Mouse (Mus musculus) neutrophil, adult 5-6 weeks (primary cell): ENCODE data around the gene Xylt1. TPM values are rescaled to one million over a fixed set of nuclear protein-coding genes. Genes with fewer than 3 reads are reported as not detected.

Source experiments
- ATAC-seq: fragments of 151-379, 151-347 bp; 2 replicates; pipeline ENCODE4 v1.8.0; 2017; ENCODE audit warnings: mild to moderate bottlenecking, moderate TSS enrichment; ENCODE audit not compliant: insufficient number of reproducible peaks, poor library complexity, low FRiP score, severe bottlenecking; ENCODE audit errors: extremely low read depth
- total RNA-seq: library from RNA; stranded (forward); fragments of 200-1000 nt; gene quantifications from 2 replicates; pipeline ENCODE4 v1.2.3, GENCODE M21; 2017

The Xylt1 gene
- total RNA-seq, 1 experiment from 2014 or later: 138 TPM

- ATAC-seq: peak; percentile 74
Observed at GRCm38 (mm10) chr7:117470243-117470802, 89.5 kb downstream of the Xylt1 start.

DNA sequence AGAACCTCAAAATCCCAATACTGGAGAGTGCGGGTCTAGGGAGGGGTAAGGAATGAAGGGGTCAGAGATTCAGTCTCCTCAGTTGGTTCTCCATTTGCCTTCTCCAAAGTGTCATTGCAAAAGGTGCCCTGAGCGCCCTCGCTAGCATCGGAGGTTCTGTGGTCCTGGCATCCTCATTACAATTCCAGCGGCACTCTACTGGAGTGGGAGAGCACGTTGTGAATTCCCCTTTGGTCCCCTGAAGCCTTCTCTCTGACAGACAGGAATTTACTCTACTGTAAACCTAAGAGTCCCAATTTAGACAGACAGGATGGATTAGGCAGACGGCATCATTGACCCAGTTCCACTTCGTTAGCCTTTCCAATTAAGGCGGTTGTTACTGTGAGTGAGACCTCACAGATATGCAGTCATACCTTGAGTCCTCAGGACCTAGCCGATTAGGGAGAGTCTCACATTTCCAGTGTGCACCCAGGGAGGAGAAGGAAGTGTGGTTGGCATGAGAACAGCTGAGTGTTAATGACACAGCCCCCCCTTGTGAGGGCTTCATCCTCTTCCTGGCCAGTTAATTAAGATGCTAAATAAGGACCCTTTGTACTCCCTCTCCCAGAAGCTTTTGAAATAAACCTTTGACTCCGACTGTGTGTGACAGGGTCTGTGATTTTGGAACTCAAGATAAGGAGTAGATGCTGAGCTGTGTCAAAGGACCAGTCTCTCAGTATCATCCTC lies 91.4 kb downstream of the Xylt1 start:
- ATAC-seq: no peak

GRCm38 (mm10) chr7:117472781-117473743 lies 92.3 kb downstream of the Xylt1 start:
- ATAC-seq: no peak

DNA sequence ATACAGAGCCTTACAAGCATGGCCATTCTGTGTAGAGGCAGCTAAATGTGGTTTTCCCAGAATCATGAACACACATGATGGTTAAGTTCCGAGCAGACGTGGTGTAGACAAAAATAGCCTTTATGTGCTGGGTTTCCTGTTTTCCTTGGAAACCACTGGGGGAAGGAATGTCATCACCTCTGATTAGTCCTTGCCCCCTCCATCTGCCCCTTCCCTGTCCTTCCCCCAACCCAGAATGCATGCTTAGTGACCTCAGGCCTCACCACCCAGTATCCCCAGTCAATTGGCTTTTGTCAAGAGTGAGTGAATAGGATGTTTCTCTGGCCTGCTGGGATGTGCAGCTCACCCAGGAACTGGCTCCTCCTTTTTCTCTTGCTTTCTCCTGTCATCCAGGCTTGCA lies 93.5 kb downstream of the Xylt1 start:
- ATAC-seq: no peak

DNA sequence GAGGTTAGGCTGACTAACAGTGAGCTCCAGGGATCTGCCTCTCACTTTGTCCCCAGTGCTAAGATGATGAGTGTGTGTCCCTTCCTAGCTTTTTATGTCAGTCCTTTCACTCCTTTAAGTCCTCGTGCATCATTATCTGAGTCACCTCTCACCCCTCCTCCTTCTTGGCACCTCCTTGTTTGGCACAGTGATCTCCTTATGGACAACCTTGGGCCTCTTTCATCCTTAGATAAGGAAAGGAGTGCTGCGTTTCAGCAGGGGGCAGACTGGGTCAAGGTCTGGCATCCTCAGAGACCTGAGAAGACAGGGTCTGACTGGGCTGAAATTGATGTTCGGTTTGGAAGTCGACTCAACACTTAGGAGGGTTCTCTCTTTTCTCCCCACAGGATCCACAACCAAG lies 94.3 kb downstream of the Xylt1 start:
- ATAC-seq: no peak

DNA sequence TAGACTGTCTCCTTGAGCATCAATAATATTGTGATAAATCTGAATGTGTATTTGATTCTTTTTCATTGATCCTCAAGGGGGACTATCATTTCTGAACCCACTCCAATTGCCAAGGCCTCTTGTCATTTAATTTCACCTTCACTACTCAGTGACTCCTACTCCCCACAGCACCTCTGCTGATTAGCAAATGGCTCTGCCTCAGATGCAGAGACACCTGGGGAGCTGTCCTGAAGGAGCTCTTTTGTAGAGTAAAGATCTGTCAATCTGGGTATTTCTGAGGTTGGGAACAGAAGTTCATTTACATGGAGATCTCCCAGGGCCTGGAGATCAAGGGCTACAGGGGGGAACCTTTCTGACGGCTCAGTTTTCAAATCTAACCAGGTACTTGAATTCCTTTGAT lies 98.2 kb downstream of the Xylt1 start:
- ATAC-seq: no peak

- no peak for ATAC-seq
Observed at GRCm38 (mm10) chr7:117480831-117481230, 100.1 kb downstream of the Xylt1 start.

GRCm38 (mm10) chr7:117481404-117481803 lies 100.6 kb downstream of the Xylt1 start:
- ATAC-seq: peak; percentile 22; the same call in 1 of the 2 replicates

DNA sequence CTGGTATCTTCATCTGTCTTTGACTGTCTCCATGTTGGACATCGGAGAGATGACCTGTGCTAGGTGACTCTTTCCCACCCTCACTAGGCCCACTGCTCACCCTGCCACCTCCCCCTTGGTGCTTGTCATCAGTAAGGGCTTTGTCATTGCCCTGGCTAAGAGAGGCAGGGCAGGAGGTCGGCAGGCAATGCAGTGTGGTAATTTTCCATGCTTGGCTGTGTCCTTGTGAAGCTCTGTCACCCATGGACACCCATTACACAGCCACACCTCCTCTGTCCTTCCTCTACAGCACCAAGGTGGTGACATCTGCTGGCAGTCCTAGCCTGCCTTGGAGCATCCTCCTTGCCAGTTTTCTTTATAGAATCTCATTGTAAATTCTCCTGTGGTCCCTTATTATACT lies 101.9 kb downstream of the Xylt1 start:
- ATAC-seq: peak; percentile 59

GRCm38 (mm10) chr7:117484589-117484988 lies 103.8 kb downstream of the Xylt1 start:
- no peak for ATAC-seq

DNA sequence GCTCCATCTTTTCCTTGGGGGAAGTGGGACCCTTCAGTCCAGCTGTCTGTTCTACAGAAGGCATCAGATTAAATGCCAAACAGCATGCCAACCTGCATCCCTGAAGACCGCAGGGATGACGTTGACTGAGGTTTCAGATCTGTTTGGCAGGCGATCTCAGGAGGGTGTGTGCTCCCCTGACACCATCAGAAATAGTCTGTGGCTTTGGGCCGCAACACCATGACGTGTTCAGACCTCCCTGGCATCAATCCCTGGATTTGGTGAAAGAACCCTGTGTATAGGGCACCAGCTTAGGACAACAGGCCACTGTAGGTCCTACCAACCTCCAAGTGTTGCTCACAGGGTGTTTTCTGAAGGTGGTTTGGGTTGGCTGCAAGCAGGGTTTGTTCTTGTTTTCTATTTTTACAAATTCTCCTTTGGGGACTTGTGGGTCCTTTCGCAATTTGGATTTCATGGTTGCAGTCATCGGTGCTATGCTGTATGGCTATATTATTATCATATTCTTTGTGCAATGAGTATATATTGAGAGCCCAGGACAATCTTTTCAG lies 104.3 kb downstream of the Xylt1 start:
- ATAC-seq: peak; percentile 23

DNA sequence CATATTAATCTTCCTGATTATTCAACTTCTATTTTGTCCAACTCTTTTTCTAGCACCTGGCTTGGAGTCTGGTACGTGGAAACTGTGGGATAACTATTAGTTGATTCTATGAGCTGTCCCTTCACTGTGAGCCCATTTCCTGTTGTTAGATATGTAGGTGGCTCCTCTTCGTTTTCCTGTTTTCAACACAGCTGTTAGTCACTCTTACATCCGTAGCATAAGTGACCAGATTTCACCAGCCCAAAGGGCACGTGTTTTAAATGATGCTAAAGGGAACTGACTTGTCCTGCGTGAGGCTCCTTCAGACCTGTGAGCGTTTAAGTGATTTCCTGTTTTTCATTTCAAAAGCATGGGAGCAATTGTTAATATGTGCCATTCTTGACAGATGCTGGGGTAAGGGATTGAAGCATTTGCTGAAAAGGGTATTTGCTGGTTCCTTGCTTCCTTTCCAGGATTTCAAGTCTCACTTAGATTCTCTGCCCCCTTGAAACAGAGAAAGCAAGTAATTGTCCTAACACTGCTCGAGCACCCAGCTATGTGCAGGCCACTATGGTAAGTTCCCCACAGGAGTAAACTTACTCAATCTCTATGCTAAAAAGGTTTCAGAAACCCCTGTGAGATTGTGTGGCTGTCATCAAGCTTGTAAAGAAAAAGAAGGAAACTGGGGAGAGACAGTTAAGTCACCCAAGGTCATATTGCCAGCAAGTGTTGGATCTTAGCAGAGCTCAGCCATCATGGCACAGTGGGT lies 105.8 kb downstream of the Xylt1 start:
- peak; percentile 71 for ATAC-seq

GRCm38 (mm10) chr7:117487173-117487490 lies 106.4 kb downstream of the Xylt1 start:
- no peak for ATAC-seq

DNA sequence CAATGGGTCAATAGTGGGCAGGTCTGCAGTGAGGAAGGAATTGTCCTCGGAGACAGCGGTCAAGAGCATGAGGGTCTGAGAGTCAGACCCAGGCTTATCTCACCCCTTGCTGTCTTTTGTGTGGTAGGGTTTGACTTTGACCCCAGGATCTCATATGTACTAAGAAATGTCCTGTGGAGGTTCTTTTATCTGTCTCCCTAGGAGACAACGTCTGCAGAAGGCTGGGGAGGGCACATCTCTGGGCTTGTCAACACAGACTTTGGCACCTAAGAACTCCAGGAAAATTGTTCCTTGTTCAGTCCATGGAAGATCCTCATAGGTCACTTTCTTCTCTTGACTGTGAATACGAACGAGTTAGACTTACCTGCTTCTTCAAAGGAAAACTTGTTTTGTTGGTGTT lies 109.2 kb downstream of the Xylt1 start:
- ATAC-seq: no peak

- ATAC-seq: no peak
Observed at GRCm38 (mm10) chr7:117490500-117491205, 109.9 kb downstream of the Xylt1 start.

- no peak for ATAC-seq
Observed at GRCm38 (mm10) chr7:117491495-117491894, 110.7 kb downstream of the Xylt1 start.

GRCm38 (mm10) chr7:117494210-117494609 lies 113.4 kb downstream of the Xylt1 start:
- ATAC-seq: no peak

DNA sequence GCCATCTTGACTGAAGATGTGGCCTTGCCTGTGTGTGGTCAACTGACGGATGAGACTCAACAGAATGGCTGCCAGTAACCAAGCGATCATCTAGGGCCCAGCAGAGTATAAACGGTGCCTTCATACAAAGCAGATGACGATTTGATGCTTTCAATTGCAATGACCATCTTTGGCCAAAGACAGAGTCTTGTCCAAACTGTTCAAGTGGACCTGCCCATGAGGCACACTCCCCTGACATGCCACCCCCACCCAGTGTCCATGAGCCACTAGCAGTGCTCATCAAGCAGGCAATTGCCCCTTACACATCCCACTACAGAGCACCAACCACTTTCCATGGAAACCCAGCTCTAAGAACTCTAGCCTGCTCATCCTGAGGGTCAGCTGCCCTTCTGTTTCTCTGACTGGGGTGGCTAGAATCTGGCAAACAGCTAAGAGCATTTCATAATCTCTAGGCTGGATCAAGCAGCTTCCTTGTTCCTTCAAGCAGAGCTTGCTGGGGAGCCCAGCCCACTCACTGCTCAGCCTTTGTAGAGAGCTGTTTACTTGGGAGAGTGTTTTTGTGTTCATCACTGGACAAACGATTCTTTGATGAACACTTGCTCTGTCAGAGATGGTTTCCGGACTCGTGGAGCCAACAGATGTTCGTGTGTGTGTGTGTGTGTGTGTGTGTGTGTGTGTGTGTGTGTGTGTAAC lies 114.0 kb downstream of the Xylt1 start:
- no peak for ATAC-seq
